Mouse (Mus musculus) cerebellum, adult 18-20 months (tissue): ENCODE measurements around the gene Skida1.

ENCODE experiments used
- DNase-seq, 2 experiments: peaks; one replicate each; pipeline ENCODE4 v3.0.0; 2021

Skida1 gene

GRCm38 (mm10) chr2:18038141-18038752 is 10.6 kb downstream of the Skida1 start:
- no peak for DNase-seq

- DNase-seq = no peak
Measured at GRCm38 (mm10) chr2:18037491-18037890, 11.4 kb downstream of the Skida1 start, which contains the start of gene A930004D18Rik. Gene A930004D18Rik, minus strand, starts transcription at chr2:18037737.

GRCm38 (mm10) chr2:18034371-18035250 is 14.2 kb downstream of the Skida1 start:
- DNase-seq = no peak

GRCm38 (mm10) chr2:18033166-18034108 is 15.4 kb downstream of the Skida1 start:
- no peak for DNase-seq

GRCm38 (mm10) chr2:18032538-18032895 is 16.3 kb downstream of the Skida1 start:
- no peak for DNase-seq

- peak; percentile 21 to 48 for DNase-seq
Measured at GRCm38 (mm10) chr2:18031831-18032537, 16.9 kb downstream of the Skida1 start.

- peak in 1 of 2 experiments; percentile 37 for DNase-seq
Measured at GRCm38 (mm10) chr2:18031271-18031821, 17.5 kb downstream of the Skida1 start.

- no peak for DNase-seq
Measured at GRCm38 (mm10) chr2:18030581-18030980, 18.3 kb downstream of the Skida1 start.

- no peak for DNase-seq
Measured at GRCm38 (mm10) chr2:18029656-18030055, 19.2 kb downstream of the Skida1 start.

- DNase-seq = peak; percentile 87 to 91
Measured at GRCm38 (mm10) chr2:18028140-18029021, 20.5 kb downstream of the Skida1 start.

GRCm38 (mm10) chr2:18027448-18028139 is 21.3 kb downstream of the Skida1 start:
- DNase-seq = peak; percentile 89 to 98

- peak; percentile 48 to 54 for DNase-seq
Measured at GRCm38 (mm10) chr2:18026116-18026947, 22.5 kb downstream of the Skida1 start.

GRCm38 (mm10) chr2:18025781-18026115 is 23.1 kb downstream of the Skida1 start:
- DNase-seq = no peak

GRCm38 (mm10) chr2:18025116-18025515 is 23.7 kb downstream of the Skida1 start:
- no peak for DNase-seq

- no peak for DNase-seq
Measured at GRCm38 (mm10) chr2:18022886-18023285, 26.0 kb downstream of the Skida1 start.

GRCm38 (mm10) chr2:18019122-18019521 is 29.7 kb downstream of the Skida1 start:
- DNase-seq = no peak

- DNase-seq = no peak
Measured at GRCm38 (mm10) chr2:18017321-18017720, 31.5 kb downstream of the Skida1 start.

- DNase-seq = no peak
Measured at GRCm38 (mm10) chr2:18016639-18017038, 32.2 kb downstream of the Skida1 start.

GRCm38 (mm10) chr2:18015581-18015980 is 33.3 kb downstream of the Skida1 start:
- DNase-seq = no peak
